Mouse (Mus musculus) retina, embryonic 14.5 days (tissue): Measurements from ENCODE around the gene Tgfb1i1.
A peak's percentile ranks its signal among the peaks of the same experiment; 100 is the strongest.

ENCODE experiments used
- DNase-seq: peaks from one replicate; pipeline ENCODE4 v3.0.0-alpha.2; 2015; ENCODE audit warnings: low spot score

Gene Tgfb1i1

DNA sequence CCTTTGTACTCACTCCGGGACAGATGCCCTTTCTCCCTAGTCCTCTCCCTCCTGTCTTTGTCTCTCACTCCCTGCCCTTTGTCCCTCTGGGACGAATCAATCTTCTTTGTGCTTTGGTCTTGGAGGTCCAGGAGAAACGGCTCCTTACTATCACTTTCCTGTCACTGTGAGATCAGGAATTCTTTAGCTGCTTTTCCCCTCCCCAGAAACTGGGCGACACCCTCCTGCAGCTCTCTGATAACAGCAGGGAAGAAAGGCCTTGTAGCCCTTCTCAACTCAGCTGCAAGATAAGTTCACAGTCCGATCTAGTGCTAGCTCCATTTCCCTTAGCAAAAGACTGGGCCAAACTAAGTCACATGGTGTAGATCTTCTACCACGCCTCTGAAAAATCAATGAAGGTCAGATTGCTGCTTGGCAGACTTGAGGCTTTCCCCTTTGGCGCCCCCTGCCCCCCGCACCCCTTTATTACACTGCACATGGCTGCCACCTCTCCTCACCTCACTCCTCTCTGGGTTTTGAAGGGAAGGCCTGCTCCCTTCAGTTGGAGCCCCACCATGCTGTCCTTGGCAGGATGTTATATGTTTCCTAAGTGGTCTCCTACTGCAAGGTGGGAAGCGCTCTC is 42.4 kb downstream of the Tgfb1i1 start:
- no peak for DNase-seq

DNA sequence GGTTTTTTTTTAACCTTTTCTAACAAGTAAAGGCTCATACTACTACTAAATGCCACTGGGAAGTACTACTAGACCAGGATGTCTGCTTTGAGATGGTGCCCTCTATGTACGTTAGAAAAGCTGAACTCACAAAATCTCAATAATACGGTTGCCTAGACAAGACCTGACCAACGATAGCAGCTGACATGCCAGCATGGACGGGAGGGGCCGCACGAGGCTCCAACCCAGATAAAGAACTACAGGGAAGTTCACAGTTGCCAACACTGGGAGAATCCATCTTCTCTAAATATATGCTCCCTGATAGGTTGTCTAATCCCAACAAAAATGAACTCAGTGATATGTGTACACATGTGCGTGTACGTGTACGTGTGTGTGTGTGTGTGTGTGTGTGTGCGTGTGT is 48.2 kb downstream of the Tgfb1i1 start:
- DNase-seq, result no peak

DNA sequence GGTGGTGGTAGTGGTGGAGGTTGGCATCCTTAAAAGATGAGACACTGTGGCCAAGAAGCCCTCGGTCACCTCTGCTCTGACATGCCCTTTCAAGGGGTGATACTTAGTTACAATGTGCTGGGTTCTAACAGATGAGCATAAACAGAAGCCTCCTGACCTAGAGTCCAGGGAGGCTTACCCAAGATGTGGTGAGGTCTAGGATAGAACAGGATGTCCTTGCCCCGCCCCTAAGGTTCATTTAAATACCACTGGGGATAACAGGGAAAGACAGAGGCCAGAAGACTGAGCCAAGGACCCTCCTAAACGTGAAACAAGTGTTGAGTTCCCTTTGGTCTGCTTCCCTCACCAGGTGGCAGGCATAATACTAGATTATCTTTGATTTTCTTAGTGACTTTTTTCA is 49.9 kb downstream of the Tgfb1i1 start:
- DNase-seq, result no peak

DNA sequence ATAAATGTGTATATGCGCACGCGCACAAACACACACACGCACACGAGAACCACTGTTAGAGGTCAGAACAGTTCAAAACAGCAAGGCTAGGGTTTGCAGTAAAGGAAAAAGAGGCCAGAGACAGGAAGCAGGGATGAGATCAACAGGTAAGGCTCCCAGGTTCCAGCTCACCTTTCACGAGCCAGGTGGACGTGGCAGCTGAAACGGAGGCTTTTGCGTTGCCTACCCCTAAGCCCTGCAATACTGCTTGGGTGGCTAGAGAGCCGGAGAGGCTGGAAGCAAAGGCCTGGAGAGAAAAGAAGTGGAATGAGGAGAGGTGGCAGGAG is 50.6 kb downstream of the Tgfb1i1 start:
- no peak for DNase-seq

DNA sequence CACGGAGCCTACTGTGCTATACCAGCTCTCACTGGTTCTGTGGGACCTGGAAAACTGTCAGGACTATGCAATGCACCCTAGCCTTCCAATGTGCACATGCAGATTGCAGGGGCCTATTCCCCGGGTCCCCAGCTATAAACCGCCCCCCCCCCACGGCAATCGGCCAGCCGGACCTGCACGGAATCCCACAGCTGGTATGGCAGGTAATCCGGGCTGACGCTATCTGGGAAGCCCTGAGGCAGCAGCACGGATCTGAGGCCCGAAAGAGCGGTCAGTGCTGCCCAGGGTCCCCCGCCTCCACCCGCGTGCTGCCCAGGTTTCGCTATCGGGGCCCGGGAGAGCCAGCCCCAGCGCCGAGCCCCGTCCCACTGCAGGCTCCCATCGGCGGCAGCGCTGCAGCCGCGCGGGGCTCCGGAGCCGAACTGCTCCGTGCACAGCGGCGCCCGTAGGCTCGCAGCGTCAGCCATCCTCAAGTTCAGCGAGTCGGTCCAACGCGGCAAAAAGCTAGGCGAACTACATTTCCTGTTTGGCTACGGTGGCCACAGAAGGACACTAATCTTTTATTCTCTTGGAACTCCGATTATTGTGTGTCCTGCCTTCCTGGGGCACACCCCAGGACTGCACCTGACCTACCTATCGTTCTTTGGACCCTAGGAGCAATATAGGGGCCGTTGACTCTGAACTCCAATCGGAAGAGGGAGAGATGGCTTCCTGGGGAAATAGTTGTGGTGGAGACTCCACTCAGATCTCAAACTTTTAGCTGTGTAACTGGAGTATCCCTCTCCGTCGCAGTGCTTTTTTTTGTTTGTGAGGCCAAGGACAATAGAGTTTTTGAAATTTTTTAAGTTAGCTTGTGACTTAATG is 51.2 kb downstream of the Tgfb1i1 start, which contains the start of gene BC017158:
Gene BC017158, minus strand, starts transcription at position 554 of the 864 bp plus-strand sequence.
- DNase-seq, result peak; percentile 81

DNA sequence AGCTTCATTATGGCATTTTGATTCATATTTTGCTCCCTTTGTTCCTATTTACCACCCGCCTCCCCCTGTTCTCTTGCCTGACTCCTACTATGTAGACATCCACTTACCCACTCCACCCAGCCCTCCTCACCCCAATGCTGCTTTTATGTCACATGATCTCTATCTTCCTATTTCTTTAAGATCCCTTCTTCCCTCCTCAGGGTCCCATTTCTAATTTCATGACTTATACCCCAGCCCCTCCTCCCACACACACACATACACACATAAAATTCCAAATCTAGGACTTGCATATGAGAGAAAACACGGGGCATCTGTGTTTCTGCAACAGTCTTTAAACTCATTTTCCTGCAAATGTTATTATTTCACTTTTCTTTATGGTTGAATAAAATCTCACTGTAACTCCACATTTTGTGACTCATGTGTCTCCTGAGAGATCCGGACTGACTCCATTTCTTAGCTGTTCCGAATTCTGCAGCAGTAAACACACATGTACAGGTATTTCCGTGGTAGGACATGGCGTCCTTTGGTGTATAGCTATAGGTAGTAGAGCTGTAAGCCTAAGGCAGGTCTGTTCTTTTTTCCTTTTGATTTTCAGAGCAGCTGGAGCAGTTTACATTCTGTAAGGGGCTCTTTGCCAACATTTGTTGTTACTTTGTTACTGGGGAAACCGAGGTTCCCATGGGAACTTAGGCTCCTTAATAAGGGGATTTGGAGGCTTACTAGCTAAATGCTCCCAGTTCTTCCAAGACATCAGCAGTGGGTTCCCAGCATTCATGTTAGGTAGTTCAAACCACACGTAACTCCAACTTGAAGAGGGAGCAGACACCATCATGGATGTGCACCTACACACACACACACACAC is 52.1 kb downstream of the Tgfb1i1 start:
- peak; percentile 13 for DNase-seq

DNA sequence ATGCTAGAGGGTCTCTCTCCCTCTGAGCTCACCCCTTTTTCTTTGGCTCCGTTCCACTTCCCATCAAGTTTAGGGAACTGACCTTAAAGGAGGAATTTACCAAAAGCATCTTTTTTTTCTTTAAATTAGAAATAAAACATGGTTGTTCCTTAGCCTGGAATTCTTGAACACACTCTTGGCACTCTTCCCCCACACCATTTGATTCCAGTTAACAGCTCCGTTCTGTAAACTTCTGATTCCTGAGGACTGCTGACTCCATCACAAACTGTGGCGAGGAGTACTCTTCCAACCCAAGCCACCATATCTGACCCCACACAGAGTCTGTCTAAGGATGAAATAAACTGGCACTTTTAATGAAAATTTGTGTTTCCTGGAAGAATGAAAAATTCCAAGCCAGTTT is 54.3 kb downstream of the Tgfb1i1 start:
- no peak for DNase-seq

DNA sequence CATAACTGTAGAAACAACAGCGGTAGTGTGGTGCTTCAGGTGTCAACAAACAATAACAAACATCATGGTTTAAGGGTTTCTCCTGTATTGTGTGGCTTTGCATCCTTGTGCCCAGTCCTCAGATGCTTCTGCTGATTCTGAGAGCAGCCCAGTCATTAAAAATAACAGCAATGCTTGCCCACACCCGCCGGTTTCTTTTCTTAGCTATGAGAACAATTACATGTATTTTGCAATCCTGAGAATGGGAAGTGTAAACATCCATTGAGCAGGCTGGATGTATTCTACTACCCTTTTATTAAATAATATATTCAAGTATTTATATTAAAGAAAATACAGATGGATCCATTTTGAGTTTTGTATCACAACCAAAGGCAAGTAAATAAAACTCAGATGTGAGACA is 55.5 kb downstream of the Tgfb1i1 start:
- DNase-seq, result no peak

DNA sequence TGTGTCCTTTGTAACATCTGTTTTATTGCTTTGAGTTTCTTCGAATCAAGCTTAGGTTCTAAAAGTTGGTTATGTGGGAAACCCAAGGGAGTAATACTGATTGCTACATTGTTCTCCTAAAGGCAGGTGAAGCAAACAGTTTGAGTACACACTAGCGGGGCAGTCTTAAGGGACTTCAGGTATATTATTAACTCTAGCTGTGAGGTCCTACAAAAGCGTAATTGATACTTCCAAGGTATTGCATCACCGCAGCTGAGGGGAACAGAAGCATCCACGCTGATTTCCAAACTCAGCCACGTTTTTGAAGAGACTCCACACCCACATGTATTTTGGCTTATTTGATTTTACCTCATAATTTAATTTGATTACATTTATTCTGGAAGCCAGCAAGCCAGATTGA is 57.6 kb downstream of the Tgfb1i1 start:
- no peak for DNase-seq

DNA sequence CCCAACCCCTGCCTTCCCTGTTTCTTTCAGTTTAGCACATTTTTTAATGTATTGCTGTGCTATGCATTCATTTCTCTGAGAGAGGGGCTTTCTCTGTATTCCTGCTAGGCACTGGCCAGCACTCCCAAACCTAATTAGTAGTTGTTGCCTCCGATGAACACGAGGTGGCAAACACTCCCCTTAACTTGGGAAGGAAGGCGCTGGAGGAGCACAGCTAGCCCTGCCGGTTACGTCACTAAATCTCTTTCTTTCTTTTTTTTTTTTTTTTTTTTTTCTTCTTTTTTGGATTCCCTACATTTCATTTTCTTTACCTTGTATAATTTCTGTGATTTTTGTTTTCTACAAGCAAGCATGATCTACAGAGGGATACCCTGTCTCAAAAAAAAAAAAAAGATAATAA is 58.3 kb downstream of the Tgfb1i1 start:
- peak; percentile 57 for DNase-seq
